Mouse (Mus musculus) layer of hippocampus, adult 11-12 months (tissue): ENCODE measurements around the gene Neurog1.

ENCODE experiments used
- DNase-seq: peaks from one replicate; pipeline ENCODE4 v3.0.0; 2022; ENCODE audit warnings: low spot score

The Neurog1 gene

DNA sequence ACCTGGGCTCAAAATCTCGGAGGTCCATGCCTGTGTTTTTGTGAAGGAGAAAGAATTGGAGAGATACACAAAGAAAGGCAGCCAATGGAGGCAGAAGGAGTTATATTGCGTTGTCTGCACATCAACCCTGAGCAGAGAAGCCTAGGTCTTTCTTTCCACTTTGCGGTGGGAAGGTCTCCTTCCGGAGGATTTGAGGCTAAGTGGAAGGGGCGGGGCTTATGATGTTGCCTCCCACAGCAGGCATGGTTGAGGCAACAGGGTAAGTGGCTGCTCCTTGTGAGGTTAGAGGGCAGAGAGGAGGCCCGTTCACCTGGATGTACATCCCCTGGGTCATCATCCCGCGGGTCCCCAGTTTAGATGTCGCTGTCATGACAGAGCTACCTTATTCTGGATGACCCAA, 32.7 kb downstream of the Neurog1 start:
- no peak for DNase-seq

DNA sequence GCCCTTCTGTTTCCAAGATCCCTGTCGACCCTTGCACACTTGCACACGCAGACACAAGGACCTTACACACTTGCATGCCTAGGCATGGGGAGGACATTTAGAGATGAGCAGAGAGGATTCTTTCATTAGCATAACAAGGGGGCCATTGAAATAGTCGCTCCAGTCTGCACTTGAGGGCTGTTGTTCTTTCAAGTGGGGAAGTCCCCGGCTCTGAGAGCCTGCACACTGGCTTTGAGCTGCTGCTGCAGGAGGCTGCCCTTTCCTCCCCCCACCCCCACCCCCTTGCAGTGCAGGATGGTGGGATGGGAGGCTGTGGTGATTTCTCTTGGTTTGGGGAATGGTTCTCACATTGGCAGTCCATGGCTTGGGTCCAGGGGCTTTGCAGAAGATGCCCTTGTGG, 35.9 kb downstream of the Neurog1 start:
- no peak for DNase-seq

DNA sequence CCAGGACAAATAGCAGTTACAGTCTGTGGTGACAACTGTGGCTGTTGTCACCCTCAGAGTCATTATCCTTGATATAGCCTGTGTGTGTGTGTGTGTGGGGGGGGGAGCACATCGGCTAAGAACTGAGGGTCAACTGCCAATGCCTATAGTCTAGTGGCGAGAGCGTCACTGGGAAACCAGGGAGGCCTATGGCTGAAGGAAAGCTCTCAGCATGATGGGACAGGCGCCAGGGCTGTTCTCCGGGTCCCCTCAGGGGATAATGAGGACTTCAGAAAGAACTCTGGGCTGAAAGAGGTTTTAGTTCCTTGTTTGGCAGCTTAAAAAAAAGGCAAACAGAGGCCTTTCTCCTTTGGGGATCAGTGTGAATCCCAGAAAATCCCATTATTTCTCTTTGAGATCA, 37.3 kb downstream of the Neurog1 start:
- no peak for DNase-seq

DNA sequence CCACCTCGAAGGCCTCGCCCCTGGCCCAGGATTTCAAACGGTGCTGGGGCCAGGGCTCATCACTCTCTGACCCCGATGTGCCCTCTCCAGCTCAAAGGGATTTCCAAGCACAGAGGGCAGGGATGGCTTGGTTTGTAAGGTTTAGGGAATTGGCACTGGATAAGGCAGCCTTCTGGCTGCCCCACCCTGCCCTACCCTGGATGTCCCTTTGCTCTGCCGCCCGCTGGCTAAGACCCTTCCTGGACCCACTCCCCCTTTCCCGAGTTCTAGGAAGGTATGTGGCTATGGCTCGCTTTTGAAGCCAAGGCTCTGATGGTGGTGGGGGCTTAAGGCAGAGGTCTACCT, 42.9 kb downstream of the Neurog1 start:
- no peak for DNase-seq

DNA sequence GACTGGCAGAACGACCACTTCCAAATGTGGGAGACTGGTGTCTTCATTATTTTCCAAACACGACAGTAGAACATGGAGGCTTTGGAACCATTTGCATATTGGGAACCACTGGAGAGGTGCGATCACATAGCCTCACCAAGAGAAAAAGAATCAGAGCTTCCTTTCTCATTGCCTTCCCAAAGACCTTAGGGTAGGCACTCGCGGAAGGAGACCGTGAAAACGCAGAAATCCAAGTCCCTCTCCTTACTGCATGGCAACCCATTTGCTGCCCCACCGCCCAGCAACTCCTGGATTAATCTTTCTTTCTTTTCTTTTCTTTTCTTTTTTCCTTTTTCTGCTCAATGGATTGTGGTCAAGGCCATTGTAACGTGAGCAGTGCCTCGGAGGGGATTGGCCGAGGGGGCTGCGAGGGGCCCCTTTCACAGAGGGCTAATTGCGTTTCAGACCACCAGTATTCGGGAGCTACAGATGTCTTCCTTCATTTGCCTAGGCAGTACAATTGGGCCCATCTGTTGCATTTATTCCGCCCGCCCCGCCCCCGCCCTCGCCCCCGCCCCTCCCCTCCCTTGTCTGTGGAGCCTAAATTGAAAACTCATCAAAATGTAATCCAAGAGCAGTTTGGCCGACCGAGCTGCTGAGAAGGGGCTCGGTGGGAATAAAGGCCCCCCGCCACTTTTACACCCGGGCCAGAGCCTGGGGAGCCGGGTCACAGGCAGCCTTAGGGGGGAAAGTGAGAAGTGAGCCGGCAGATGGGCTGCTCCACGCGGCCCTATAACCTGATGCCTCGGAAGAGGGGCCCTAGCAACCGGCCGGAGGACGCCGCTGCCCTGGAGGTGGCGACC, 43.5 kb downstream of the Neurog1 start:
- DNase-seq, result no peak
